Mouse (Mus musculus): ENCODE measurements around the gene Bysl.

GRCm38 (mm10) chr17:47622912-47623554 is 11.7 kb upstream of the Bysl start:
- TF ChIP-seq ETS1 (IDR thresholded peaks at IDR 0.05; ENCODE audit: low read depth, low read length) (no peak), EP300 (IDR thresholded peaks at IDR 0.05; ENCODE audit: low read depth in 1 of 2, low read length in 2 of 2) (no peak), GATA1 (IDR thresholded peaks at IDR 0.05; ENCODE audit: low read depth, low read length) (no peak), CTCF (IDR thresholded peaks at IDR 0.05 in 2 of 3, conservative IDR thresholded peaks at IDR 0.05 in 1 of 3; ENCODE audit: control insufficient read depth in 1 of 3, insufficient read depth in 1 of 3, low read depth in 2 of 3, low read length in 3 of 3, poor library complexity in 1 of 3, severe bottlenecking in 1 of 3) (no peak), USF1 (IDR thresholded peaks at IDR 0.05; ENCODE audit: low read depth, low read length) (no peak), UBTF (IDR thresholded peaks at IDR 0.05; ENCODE audit: borderline replicate concordance, insufficient read depth, low read depth, low read length) (no peak), NELFE (IDR thresholded peaks at IDR 0.05; ENCODE audit: low read depth, low read length) (no peak), SMC3 (IDR thresholded peaks at IDR 0.05; ENCODE audit: low read depth, low read length) (no peak), MAFK (IDR thresholded peaks at IDR 0.05; ENCODE audit: borderline replicate concordance, low read depth, low read length) (no peak), ZC3H11A (IDR thresholded peaks at IDR 0.05; ENCODE audit: low read depth, low read length) (no peak), TAL1 (IDR thresholded peaks at IDR 0.05; ENCODE audit: low read length) (no peak), ZNF384 (IDR thresholded peaks at IDR 0.05; ENCODE audit: low read depth, low read length) (no peak)

Measured in MEL (cell line).